Mouse (Mus musculus): ENCODE measurements at regions not wholly inside any gene's neighbourhood (a gene's known extent, or its start where the extent isn't known, plus 50 kb on each side); places are given as distances from the start of the nearest gene placed in this dataset.

DNA sequence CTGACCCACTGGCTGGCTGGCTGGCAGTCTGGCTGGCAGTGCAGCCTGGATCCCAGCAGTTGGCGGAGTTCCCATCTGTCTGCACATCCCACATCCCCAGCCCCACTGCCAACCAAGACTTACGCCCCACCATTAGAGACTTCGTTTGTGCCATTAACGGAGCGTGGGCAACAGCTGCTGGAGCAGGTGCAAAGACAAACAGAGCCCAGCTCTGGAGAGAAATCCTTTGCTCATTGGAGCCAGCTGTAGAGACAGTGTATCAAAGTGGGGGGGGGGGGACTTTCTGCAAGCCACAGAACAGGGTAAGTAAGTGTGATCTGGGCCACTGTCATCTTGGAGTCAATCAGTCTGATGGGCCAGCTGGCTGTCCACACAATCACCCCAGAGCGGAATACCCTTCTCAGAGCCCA, 52.3 kb downstream of the Rplp1 start:
- H3K27me3 ChIP-seq (ENCODE audit: control insufficient read depth, insufficient read depth, low read length) = peaks cover 37% of the 10 kb centered on the region
- no peak overlapping the region for H3K4me2 ChIP-seq (ENCODE audit: low read depth, low read length)
- TF ChIP-seq CTCF (IDR thresholded peaks at IDR 0.05; ENCODE audit: low read depth) (no peak), EP300 (IDR thresholded peaks at IDR 0.05; ENCODE audit: low read depth) (no peak)
- no peak for DNase-seq (ENCODE audit: low spot score)
- ATAC-seq (ENCODE audit: insufficient read depth, low read depth) = no peak
- 86% methylated on average over 6 of the region's 6 CpGs for WGBS
- H3K27ac ChIP-seq (ENCODE audit: low read depth) = no peak overlapping the region
- no peak overlapping the region for H3K9ac ChIP-seq (replicated peaks; ENCODE audit: low read depth, low read length)
- no peaks in the 10 kb centered on the region for H3K4me1 ChIP-seq (ENCODE audit: control insufficient read depth, insufficient read depth)
- H3K4me3 ChIP-seq (ENCODE audit: low read depth, low read length) = no peak overlapping the region
- H3K36me3 ChIP-seq (replicated peaks; ENCODE audit: control insufficient read depth, insufficient read depth, low read length) = no peaks in the 10 kb centered on the region
- H3K9me3 ChIP-seq (replicated peaks; ENCODE audit: control insufficient read depth, low read length) = no peaks in the 10 kb centered on the region; the same call in 1 of the 2 replicates

GRCm38 (mm10) chr9:61860147-61860546, 54.2 kb downstream of the Rplp1 start:
- Histone ChIP-seq H3K9me3 (replicated peaks; ENCODE audit: control insufficient read depth, low read length) (no peaks in the 10 kb centered on the region), H3K27me3 (ENCODE audit: control insufficient read depth, insufficient read depth, low read length) (peaks cover 28% of the 10 kb centered on the region), H3K36me3 (replicated peaks; ENCODE audit: control insufficient read depth, insufficient read depth, low read length) (no peaks in the 10 kb centered on the region), H3K27ac (ENCODE audit: low read depth) (no peak overlapping the region), H3K9ac (replicated peaks; ENCODE audit: low read depth, low read length) (no peak overlapping the region), H3K4me3 (ENCODE audit: low read depth, low read length) (no peak overlapping the region), H3K4me2 (ENCODE audit: low read depth, low read length) (no peak overlapping the region), H3K4me1 (ENCODE audit: control insufficient read depth, insufficient read depth) (no peaks in the 10 kb centered on the region)
- WGBS = 11% methylated on average over 2 of the region's 2 CpGs
- DNase-seq (ENCODE audit: low spot score) = peak; percentile 45
- TF ChIP-seq EP300 (IDR thresholded peaks at IDR 0.05; ENCODE audit: low read depth) = no peak
- TF ChIP-seq CTCF (IDR thresholded peaks at IDR 0.05; ENCODE audit: low read depth) = peak; percentile 86
- no peak for ATAC-seq (ENCODE audit: insufficient read depth, low read depth)

DNA sequence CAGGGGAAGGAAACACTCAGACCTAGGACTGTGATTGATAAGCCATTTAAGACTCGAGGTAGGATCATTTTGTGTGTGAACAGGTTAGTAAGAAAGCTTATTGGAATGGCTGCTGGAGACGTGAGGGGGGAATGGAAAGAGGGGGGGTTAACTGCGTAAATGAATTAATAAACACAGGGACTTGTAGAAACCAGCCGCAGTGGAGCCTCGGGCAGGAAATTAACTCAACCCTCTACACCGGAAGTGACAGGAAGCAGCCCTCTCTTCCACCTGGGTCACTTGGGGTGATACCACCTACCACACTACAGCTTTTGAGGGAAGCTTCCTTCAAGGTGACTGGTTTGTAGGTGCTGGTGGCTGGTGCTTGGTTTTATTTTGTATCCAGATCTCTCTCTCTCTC, 54.9 kb downstream of the Rplp1 start:
- H3K36me3 ChIP-seq (replicated peaks; ENCODE audit: control insufficient read depth, insufficient read depth, low read length) = no peaks in the 10 kb centered on the region
- TF ChIP-seq EP300 (IDR thresholded peaks at IDR 0.05; ENCODE audit: low read depth) (no peak), CTCF (IDR thresholded peaks at IDR 0.05; ENCODE audit: low read depth) (no peak)
- H3K4me1 ChIP-seq (ENCODE audit: control insufficient read depth, insufficient read depth) = no peaks in the 10 kb centered on the region
- no peak overlapping the region for H3K4me3 ChIP-seq (ENCODE audit: low read depth, low read length)
- H3K9ac ChIP-seq (replicated peaks; ENCODE audit: low read depth, low read length) = no peak overlapping the region
- ATAC-seq (ENCODE audit: insufficient read depth, low read depth) (no peak), DNase-seq (ENCODE audit: low spot score) (no peak)
- WGBS = 51% methylated on average over 6 of the region's 6 CpGs
- peaks cover 28% of the 10 kb centered on the region for H3K27me3 ChIP-seq (ENCODE audit: control insufficient read depth, insufficient read depth, low read length)
- no peak overlapping the region for H3K27ac ChIP-seq (ENCODE audit: low read depth)
- no peaks in the 10 kb centered on the region for H3K9me3 ChIP-seq (replicated peaks; ENCODE audit: control insufficient read depth, low read length)
- H3K4me2 ChIP-seq (ENCODE audit: low read depth, low read length) = no peak overlapping the region

GRCm38 (mm10) chr9:61857817-61858216, 56.5 kb downstream of the Rplp1 start:
- ATAC-seq (ENCODE audit: insufficient read depth, low read depth) (no peak), DNase-seq (ENCODE audit: low spot score) (no peak)
- 72% methylated on average over 6 of the region's 6 CpGs for WGBS
- H3K9me3 ChIP-seq (replicated peaks; ENCODE audit: control insufficient read depth, low read length) = no peaks in the 10 kb centered on the region
- TF ChIP-seq CTCF (IDR thresholded peaks at IDR 0.05; ENCODE audit: low read depth) (no peak), EP300 (IDR thresholded peaks at IDR 0.05; ENCODE audit: low read depth) (no peak)
- no peak overlapping the region for H3K9ac ChIP-seq (replicated peaks; ENCODE audit: low read depth, low read length)
- H3K4me3 ChIP-seq (ENCODE audit: low read depth, low read length) = no peak overlapping the region
- H3K27me3 ChIP-seq (ENCODE audit: control insufficient read depth, insufficient read depth, low read length) = peaks cover 26% of the 10 kb centered on the region
- no peak overlapping the region for H3K4me2 ChIP-seq (ENCODE audit: low read depth, low read length)
- H3K36me3 ChIP-seq (replicated peaks; ENCODE audit: control insufficient read depth, insufficient read depth, low read length) = no peaks in the 10 kb centered on the region
- no peak overlapping the region for H3K27ac ChIP-seq (ENCODE audit: low read depth)
- no peaks in the 10 kb centered on the region for H3K4me1 ChIP-seq (ENCODE audit: control insufficient read depth, insufficient read depth)

DNA sequence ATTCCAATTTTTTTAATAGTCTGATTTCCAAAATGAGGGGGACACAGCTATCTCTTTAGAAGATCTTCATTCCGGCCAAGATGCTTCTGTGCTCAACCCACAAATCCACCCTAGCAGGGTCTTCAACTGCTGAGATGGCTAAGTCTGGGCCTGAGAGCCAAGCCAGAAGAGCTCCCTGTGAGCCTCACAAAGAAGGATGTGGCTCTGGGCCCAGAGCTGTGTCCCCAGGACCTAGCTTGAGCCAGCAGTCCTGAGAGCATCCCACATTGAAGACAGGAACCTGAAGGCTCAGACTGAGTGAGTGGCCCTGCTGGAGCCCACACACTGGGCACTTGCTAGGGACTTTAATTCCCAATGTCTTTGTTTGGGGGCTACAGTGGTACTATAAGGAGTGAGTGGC, 57.7 kb downstream of the Rplp1 start:
- Histone ChIP-seq H3K9ac (replicated peaks; ENCODE audit: low read depth, low read length) (no peak overlapping the region), H3K36me3 (replicated peaks; ENCODE audit: control insufficient read depth, insufficient read depth, low read length) (no peaks in the 10 kb centered on the region), H3K4me2 (ENCODE audit: low read depth, low read length) (no peak overlapping the region), H3K27me3 (ENCODE audit: control insufficient read depth, insufficient read depth, low read length) (peaks cover 26% of the 10 kb centered on the region), H3K4me3 (ENCODE audit: low read depth, low read length) (no peak overlapping the region), H3K9me3 (replicated peaks; ENCODE audit: control insufficient read depth, low read length) (no peaks in the 10 kb centered on the region), H3K27ac (ENCODE audit: low read depth) (no peak overlapping the region), H3K4me1 (ENCODE audit: control insufficient read depth, insufficient read depth) (no peaks in the 10 kb centered on the region)
- WGBS = 86% methylated on average over 1 of the region's 1 CpGs
- no peak for TF ChIP-seq CTCF (IDR thresholded peaks at IDR 0.05; ENCODE audit: low read depth)
- TF ChIP-seq EP300 (IDR thresholded peaks at IDR 0.05; ENCODE audit: low read depth) = no peak
- no peak for DNase-seq (ENCODE audit: low spot score)
- ATAC-seq (ENCODE audit: insufficient read depth, low read depth) = no peak

DNA sequence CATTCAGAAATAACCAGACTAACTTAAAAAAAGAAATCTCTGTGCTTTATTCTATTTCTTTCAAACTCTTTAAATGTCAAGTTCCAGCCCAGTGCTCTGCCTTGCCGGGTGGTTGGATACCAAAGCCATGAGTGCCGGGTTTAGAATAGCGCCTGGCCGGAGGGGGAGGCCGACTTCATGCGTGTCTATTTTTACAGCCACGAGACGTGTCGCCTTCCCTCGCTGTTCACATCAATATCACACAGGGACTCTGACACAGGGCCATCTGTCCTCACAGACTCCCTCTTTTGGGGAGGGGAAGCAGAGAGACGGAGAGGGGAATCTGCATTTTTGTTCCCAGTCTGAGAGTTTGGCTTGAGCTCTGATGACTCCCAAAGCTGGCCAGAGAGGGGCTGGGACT, 58.7 kb downstream of the Rplp1 start:
- Histone ChIP-seq H3K4me3 (ENCODE audit: low read depth, low read length) (no peak overlapping the region), H3K36me3 (replicated peaks; ENCODE audit: control insufficient read depth, insufficient read depth, low read length) (no peaks in the 10 kb centered on the region), H3K9me3 (replicated peaks; ENCODE audit: control insufficient read depth, low read length) (no peaks in the 10 kb centered on the region), H3K4me2 (ENCODE audit: low read depth, low read length) (no peak overlapping the region), H3K9ac (replicated peaks; ENCODE audit: low read depth, low read length) (no peak overlapping the region), H3K27ac (ENCODE audit: low read depth) (no peak overlapping the region), H3K4me1 (ENCODE audit: control insufficient read depth, insufficient read depth) (no peaks in the 10 kb centered on the region), H3K27me3 (ENCODE audit: control insufficient read depth, insufficient read depth, low read length) (peaks cover 19% of the 10 kb centered on the region)
- peak; percentile 39; the same call in 1 of the 2 replicates for ATAC-seq (ENCODE audit: insufficient read depth, low read depth)
- DNase-seq (ENCODE audit: low spot score) = peak; percentile 10
- TF ChIP-seq CTCF (IDR thresholded peaks at IDR 0.05; ENCODE audit: low read depth) (no peak), EP300 (IDR thresholded peaks at IDR 0.05; ENCODE audit: low read depth) (no peak)
- 34% methylated on average over 11 of the region's 11 CpGs for WGBS
